Mouse (Mus musculus) left cerebral cortex, postnatal 14 days (tissue): ENCODE measurements around the gene Gm20605. TPM values are rescaled to one million over a fixed set of nuclear protein-coding genes. Genes with fewer than 3 reads are reported as not detected.
"Not testable (repeated sequence)": the region's sequence is repeated elsewhere in the genome, so short reads cannot be mapped to it uniquely, and the experiment has no call there.

Experiments
- DNase-seq, 2 experiments: peaks; one replicate each; pipeline ENCODE4 v3.0.0; 2021 to 2022; ENCODE audit warnings: low spot score in 2 of 2, mixed read lengths in 1 of 2
- intact Hi-C: fragments of 180-260 bp; cut with DNase I; formaldehyde crosslinking; loops from one replicate; pipeline ENCODE4 v1.15.1; 2025
- total RNA-seq, 2 experiments: library from RNA; stranded (reverse); gene quantifications; 2 replicates each; pipeline ENCODE4 v1.2.3; 2021

Gm20605 gene
- total RNA-seq, 2 experiments from 2014 or later, result 8.8 to 10.6 TPM

- no peak for DNase-seq
- intact Hi-C loops, result no loop called here
Measured at GRCm38 (mm10) chr5:137610056-137610455, 18.9 kb upstream of the Gm20605 start.

DNA sequence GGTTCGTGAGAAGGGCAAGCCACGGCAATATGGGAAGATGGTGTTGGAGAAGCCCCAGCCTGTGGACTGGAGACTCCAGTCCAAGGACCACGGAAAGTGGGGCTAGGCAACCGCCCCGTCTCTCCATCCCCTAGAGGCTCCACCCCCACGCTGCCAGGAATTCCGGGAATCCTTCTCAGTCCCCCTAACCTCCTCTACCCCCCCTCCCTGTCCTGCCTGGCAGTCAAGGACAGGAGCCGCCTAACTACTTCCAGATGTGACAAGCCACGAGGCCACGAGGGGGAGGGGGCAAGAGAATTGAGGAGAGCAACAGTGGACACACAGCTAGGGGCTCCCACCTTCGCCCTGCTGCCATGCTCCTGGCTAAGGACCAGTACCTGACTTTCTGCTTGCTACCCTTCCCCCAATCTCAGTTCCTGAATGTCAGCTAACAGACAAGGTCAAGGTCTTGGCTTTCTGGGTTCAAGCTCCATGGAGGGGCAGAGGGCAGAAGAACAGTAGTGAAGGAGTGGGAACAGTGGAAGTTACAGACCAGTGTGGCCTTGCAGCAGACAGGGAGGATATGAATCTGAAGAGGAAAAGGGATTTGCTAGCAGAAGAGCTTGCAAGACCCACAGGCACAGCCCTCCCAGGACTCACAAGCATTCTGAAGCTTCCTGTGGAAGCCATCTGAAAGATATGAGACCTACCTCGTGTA, 18.3 kb upstream of the Gm20605 start:
- intact Hi-C loops, result no loop called here
- no peak for DNase-seq

- no peak for DNase-seq
- intact Hi-C loops, result no loop called here
Measured at GRCm38 (mm10) chr5:137611245-137611602, 17.8 kb upstream of the Gm20605 start.

GRCm38 (mm10) chr5:137613076-137613475, 15.9 kb upstream of the Gm20605 start:
- no peak for DNase-seq
- intact Hi-C loops, result no loop called here

GRCm38 (mm10) chr5:137613550-137613949, 15.4 kb upstream of the Gm20605 start, which contains the start of gene Pcolce:
Gene Pcolce (minus strand): TSS chr5:137613784.
- DNase-seq, result no peak
- intact Hi-C loops, result no loop called here

DNA sequence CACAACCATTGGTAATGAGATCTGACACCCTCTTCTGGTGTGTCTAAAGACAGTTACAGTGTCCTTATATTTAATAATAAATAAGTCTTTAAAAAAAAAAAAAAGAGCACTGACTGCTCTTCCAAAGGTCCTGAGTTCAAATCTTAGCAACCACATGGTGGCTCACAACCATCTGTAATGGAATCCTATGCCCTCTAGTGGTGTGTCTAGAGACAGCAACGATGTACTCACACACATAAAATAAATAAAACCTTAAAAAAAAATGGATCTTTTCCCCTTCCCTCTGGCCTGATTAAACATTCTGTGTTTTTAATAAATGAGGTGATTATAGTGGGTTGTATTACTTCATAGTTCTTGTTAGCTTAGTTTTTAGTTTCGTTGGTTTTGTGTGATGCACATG, 14.1 kb upstream of the Gm20605 start:
- intact Hi-C loops, DNase-seq: not testable (repeated sequence)

- intact Hi-C loops, result no loop called here
- no peak for DNase-seq
Measured at GRCm38 (mm10) chr5:137615347-137615746, 13.6 kb upstream of the Gm20605 start.

- intact Hi-C loops, result no loop called here
- DNase-seq, result no peak
Measured at GRCm38 (mm10) chr5:137623937-137624530, 4.9 kb upstream of the Gm20605 start.

DNA sequence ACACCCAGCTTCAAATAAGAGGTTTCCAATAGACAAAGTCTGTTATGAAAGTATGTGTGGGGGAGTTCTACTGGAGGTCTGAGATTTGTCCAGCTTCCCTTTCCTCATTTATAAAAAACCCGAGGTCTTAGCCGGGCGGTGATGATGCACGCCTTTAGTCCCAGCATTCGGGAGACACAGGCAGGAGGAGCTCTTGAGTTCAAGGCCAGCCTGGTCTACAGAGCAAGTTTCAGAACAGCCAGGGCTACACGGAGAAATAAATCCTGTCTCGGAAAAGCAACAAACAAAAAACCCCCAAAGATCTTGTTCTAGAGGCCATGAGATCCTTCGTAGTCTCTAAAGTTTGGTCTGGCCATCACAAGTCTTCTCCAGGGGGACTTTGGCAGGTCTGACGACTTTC, 984 bp upstream of the Gm20605 start:
- intact Hi-C loops, result no loop called here
- DNase-seq, result no peak

- no peak for DNase-seq
- intact Hi-C loops, result no loop called here
Measured at GRCm38 (mm10) chr5:137629306-137629721, 339 bp downstream of the Gm20605 start.

- intact Hi-C loops, result no loop called here
- no peak for DNase-seq
Measured at GRCm38 (mm10) chr5:137629906-137630545, 1.1 kb downstream of the Gm20605 start.

GRCm38 (mm10) chr5:137630602-137631001, 1.6 kb downstream of the Gm20605 start:
- DNase-seq, result no peak
- intact Hi-C loops, result no loop called here

- DNase-seq, result no peak
- intact Hi-C loops, result no loop called here
Measured at GRCm38 (mm10) chr5:137631171-137631570, 2.2 kb downstream of the Gm20605 start.

DNA sequence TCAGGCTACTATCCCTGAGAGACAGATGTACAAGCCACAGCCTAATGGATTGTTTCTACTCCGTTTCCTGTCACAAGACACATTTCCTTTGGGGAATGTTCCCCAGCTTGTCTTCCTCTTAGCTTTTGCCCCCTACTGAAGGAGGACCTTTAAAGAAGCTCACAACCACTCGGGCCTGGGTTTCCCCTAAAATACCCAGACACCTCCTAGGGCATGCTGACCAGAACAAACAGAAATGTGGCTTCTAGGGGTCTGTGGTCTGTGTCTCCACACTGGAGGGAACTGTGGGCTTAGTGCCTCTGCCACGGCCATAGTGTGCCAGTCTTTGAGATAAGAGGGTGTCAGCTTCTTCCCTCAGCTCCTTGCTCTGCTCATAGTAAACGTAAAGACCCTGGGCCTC, 2.6 kb downstream of the Gm20605 start:
- DNase-seq, result no peak
- intact Hi-C loops, result no loop called here

DNA sequence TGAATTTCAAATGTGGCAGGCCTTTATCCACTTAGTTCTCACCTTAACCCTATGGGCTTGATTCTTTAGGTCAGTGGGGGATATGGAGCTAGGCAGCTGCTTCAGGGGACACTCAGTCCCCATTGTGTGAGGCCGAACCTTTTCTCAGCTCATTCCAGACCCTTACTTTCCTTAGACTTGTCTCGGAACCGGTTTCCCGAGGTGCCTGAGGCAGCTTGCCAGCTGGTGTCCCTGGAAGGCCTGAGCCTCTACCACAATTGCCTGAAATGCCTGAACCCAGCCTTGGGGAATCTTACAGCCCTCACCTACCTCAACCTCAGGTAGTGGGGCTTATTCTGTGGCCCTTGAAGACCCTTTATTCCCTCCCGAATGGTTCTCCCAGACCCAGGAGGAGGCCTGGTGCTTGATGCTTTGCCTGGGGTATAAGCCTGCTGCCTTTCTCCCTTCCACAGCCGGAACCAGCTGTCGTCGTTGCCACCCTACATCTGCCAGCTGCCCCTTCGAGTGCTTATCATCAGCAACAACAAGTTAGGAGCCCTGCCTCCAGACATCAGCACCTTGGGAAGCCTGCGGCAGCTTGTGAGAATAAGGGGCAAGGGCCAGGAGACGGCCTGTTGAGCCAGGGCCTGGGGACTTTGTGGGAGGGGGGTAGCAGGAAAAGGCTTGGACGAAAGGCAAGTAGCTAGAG, 4.6 kb downstream of the Gm20605 start:
- intact Hi-C loops, result no loop called here
- no peak for DNase-seq

DNA sequence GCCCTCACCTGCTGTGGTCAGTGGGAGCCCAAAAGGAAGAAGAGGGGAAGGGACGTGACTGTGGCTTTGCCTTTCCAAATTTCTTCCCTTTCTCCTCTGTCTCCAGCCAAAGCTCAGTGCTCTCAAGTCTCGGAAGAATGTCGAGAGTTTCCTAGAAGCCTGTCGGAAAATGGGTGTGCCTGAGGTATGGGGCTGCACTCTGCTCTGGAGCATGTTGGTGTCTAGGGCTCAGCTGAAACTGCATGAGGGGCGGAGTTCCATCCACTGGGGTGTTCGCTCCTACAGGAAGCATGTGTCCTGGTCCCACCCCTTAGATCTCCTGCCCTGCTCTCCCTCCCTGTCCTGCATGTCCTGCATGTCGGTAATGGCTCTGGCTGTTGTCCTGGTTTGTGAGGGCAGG, 10.5 kb downstream of the Gm20605 start:
- intact Hi-C loops, result no loop called here
- DNase-seq, result no peak

DNA sequence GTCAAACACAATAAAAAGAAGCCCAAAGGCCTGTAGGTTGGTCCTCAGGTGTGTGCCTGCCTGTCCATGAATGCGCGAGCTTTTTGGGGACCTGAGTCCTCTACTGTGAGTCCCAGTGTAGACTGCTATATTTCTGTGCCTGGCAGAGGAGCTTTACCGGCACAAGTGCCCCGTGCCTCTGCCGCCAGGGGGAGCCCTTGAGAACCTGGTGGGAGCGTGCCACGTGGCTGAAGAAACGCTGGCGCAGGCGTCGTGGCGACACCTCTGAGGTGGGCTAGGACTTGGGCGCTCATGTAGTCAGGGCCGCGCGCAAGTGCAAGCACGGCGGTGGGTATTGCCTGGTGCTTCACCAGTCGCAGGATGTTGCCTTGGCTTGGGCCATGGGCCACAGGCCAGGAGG, 12.1 kb downstream of the Gm20605 start, which contains the start of gene Sap25:
Gene Sap25, plus strand, starts transcription at position 281 of the 400 bp plus-strand sequence.
- DNase-seq, result no peak
- intact Hi-C loops, result no loop called here

DNA sequence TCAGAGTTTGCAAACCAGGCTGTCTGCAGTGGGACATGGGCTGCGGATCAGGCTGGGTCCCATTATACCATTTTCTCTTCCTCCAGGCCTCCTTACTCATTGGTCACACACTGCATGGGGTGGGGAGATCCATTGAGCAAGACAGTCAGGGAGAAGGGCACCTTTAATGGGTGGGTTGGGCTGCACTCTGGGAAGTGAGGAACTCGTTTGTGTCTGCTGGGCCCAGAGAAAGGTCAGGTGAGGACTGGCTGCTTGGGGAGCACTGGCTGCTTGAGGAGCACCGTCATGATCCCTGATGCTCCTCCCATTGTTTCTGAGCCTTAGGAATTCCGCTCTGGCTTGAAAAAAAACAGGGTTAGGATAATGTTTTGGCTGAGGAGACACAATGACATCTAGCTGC, 13.9 kb downstream of the Gm20605 start:
- intact Hi-C loops, result no loop called here

GRCm38 (mm10) chr5:137644484-137644883, 15.5 kb downstream of the Gm20605 start:
- no peak for DNase-seq
- intact Hi-C loops, result no loop called here

More for the DNA sequence above, 13.9 kb downstream of the Gm20605 start:
- no peak for DNase-seq

DNA sequence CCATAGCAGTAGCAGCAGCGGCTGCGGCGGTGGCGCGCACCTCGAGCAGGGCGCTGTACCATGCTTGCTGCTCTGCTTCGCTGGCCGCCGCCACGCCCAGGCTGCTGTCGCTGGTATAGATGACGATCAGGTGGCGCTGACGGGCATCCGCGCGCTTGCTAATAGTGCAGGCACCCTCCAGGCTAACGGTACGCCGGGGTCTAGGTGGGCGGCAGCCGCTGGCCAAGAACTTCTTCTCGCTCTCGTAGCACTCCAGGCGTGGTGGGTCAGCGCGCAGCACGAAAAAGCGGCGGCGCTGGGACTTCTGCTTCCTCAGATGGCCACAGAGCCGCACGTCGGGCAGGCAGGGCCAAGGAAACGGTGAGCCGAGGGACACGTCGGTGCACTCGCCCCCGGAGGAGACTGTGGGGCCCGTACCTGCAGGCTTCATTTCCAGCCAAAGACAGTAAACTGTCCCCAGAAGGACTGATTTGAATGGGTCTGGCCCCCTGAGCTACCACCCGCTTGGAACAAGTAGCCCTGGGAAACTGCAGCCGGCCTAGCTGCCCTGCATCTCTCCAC, 16.2 kb downstream of the Gm20605 start:
- DNase-seq, result no peak
- intact Hi-C loops, result no loop called here
